Mouse (Mus musculus) embryonic fibroblast, embryonic 13.5 days (primary cell): Measurements from ENCODE around the gene Espl1.

Experiments
- CTCF ChIP-seq: IDR thresholded peaks from 2 replicates; pipeline ENCODE4 v1.5.1; 2011; ENCODE audit warnings: mild to moderate bottlenecking, control low read depth, low read length, moderate library complexity, borderline replicate concordance; ENCODE audit not compliant: insufficient read depth
- POLR2A ChIP-seq: IDR thresholded peaks from 2 replicates; pipeline ENCODE4 v1.6.1; 2011; ENCODE audit warnings: low read depth, mild to moderate bottlenecking, control low read depth, low read length, moderate library complexity

- TF ChIP-seq POLR2A (no peak), CTCF (no peak)
Observed at GRCm38 (mm10) chr15:102250521-102250920, 45.5 kb upstream of the Espl1 start.
